Mouse (Mus musculus) NIH3T3 (cell line): ENCODE measurements around the gene Slc6a12.

Experiments
- DNase-seq: peaks from one replicate; pipeline ENCODE4 v3.0.0-alpha.2; 2012; ENCODE audit warnings: low read depth

Gene Slc6a12

DNA sequence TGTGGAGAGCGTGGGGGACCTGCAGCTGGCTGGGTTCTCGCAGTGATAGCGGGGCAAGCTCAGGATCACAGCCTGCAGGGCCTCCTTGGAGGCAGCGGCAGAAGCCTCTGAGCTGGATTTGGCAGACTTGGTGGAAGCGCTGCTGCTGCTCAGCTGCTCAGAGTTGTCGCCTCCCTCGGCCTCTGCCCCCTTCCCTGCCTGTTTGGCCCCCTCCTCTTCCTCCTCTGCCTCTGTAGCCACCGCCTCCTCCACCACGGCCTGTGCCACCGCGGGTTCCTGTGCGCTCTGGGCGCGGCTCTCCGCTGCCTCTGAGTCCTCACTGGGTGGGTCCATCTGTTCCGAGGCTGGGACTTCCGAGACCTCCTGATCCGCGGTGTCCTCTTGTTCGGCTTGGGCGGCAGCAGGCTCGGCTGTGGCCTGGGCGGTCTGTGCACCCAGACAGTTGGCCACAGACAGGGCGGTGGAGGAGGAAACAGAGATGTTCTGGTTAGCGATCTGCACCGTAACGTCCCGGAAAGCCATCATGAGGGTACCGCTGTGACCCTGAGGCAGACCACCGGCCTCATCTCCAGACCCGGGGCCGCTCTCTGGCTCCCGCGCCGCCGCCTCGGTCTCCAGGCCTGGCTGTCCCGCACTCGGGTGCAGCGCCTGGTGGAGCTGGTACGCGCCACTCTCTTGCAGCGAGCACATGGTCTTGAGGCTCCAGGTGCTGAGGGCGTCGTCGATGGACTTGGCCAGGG lies 69.9 kb downstream of the Slc6a12 start:
- DNase-seq = no peak
